Comparison of ENCODE assay signal across 10 mouse cellular contexts in the genomic region with DNA sequence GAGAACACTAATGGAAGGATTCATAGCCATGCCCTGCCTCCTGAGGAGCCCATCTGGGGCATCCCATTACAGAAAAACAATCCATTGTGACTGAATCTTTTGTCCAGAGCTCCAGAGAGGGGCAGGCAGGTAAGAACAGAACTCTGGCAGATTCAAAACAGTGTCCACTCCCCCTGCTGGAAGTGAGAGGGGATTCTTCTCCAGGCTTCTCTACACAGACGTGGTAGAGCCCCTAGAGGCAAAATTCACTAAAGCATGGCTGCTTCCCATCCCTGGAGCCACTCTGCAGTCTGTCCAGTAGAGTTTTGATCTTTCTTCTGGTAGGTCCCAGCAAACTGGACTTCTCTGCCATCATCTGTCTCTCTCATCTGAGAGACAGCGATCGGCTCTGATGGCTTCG. TPM values are rescaled to one million over a fixed set of nuclear protein-coding genes. Genes with fewer than 3 reads are reported as not detected.
DNase-seq lines count a peak whose midpoint lies in the region; TF ChIP-seq lines count a peak whose summit lies in the region.
"Had no signal": no experiment of that assay in that cellular context is flagged by ENCODE, and none has a peak within 500 bp of the region (broad histone marks: within the 10 kb centered on the region; RNA-seq: fewer than 3 reads in every experiment).

No protein-coding gene starts in this region.

- TF ChIP-seq POLR2A in cerebellum, adult 2 months (IDR thresholded peaks at IDR 0.05; ENCODE audit: borderline replicate concordance, insufficient read depth, low read length) = no peak

- no peaks in the 10 kb centered on the region for H3K27me3 ChIP-seq in cerebellum, adult 2 months (ENCODE audit: control insufficient read depth, insufficient read depth, low read length)

- H3K4me3 ChIP-seq in cerebellum, adult 2 months (replicated peaks; ENCODE audit: insufficient read depth, low read depth, low read length) = no peak overlapping the region

- peak; percentile 31 to 53 for DNase-seq in cerebellum, postnatal 10 days
- DNase-seq in cerebellum, adult 2 months = no peak
- peak; percentile 7 for DNase-seq in layer of hippocampus, adult 11-12 months (ENCODE audit: low spot score)
- DNase-seq in layer of hippocampus, adult 9-10 months (ENCODE audit: low spot score) = no peak
- peak; percentile 48 for DNase-seq in 3T3-L1 (ENCODE audit: low read depth, low spot score)
- DNase-seq in embryo, embryonic 9.5 days (ENCODE audit: extremely low spot score) = peak; percentile 45
- no peak for DNase-seq in urinary bladder, postnatal 36 days (ENCODE audit: low spot score in 2 of 2)
- DNase-seq in cerebellum, adult 11-12 months = no peak
- DNase-seq: gastrocnemius, postnatal 36 days had no signal

- WGBS in cerebellum, adult 2 months = 79% methylated on average over 4 of the region's 4 CpGs

- TF ChIP-seq CTCF in cerebellum, adult 2 months (IDR thresholded peaks at IDR 0.05; ENCODE audit: borderline replicate concordance, insufficient read depth, low read depth, low read length) = no peak

- H3K27ac ChIP-seq in cerebellum, adult 2 months (ENCODE audit: insufficient read depth, low read length) = no peak overlapping the region

- peaks cover 6% of the 10 kb centered on the region for H3K4me1 ChIP-seq in cerebellum, adult 2 months (ENCODE audit: control insufficient read depth, insufficient read depth, low read length)

RNA-seq across cellular contexts. Expression of a gene that starts 8.6 kb away (rescaled TPM):
- polyA plus RNA-seq in cerebellum, adult 2 months (2012; rRNA removed) = 0.08 TPM in 1 of 2 replicates, not detected in the other

RNA-seq across cellular contexts. Expression of a gene that starts 10.0 kb away (rescaled TPM):
- polyA plus RNA-seq in cerebellum, adult 2 months (2012; rRNA removed) = not detected in 2 replicates
- polyA plus RNA-seq: testis, adult 2 months had no signal

RNA-seq across cellular contexts. Expression of a gene that starts 24.0 kb away (rescaled TPM):
- polyA plus RNA-seq in cerebellum, adult 2 months (2012; rRNA removed) = not detected in 2 replicates

RNA-seq across cellular contexts. Expression of a gene that starts 38.8 kb away (rescaled TPM):
- 0.25 and 0.54 TPM in 2 replicates for polyA plus RNA-seq in cerebellum, adult 2 months (2012; rRNA removed)
- polyA plus RNA-seq: testis, adult 2 months had no signal

RNA-seq across cellular contexts. Expression of a gene that starts 56.9 kb away (rescaled TPM):
- not detected in 2 replicates for polyA plus RNA-seq in cerebellum, adult 2 months (2012; rRNA removed)
- polyA plus RNA-seq: testis, adult 2 months had no signal

Comparison
In these comparisons a context has a peak if more than half of its experiments do, and no peak if none do; other contexts are left out.
1. DNase-seq: peak in cerebellum, postnatal 10 days (2 of 2), layer of hippocampus, adult 11-12 months (single experiment), 3T3-L1 (single experiment) and embryo, embryonic 9.5 days (single experiment); none in cerebellum, adult 2 months (0 of 2), layer of hippocampus, adult 9-10 months (single experiment), urinary bladder, postnatal 36 days (0 of 2) and cerebellum, adult 11-12 months (single experiment).